Mouse (Mus musculus) hindbrain, embryonic 13.5 days (tissue): ENCODE results near the gene Lcat. TPM values are rescaled to one million over a fixed set of nuclear protein-coding genes. Genes with fewer than 3 reads are reported as not detected.

Experiments used
- ATAC-seq: fragments of 200-750 bp; cut with Nextera tagmentation; 2 replicates; pipeline ENCODE4 v1.8.0; 2017; ENCODE audit warnings: moderate TSS enrichment; ENCODE audit not compliant: low FRiP score
- H3K27ac ChIP-seq: fragments of 300-500 bp; sonication (generic); 2 replicates; pipeline ENCODE4 v1.5.1; 2015; ENCODE audit warnings: inconsistent platforms, mild to moderate bottlenecking, moderate library complexity
- H3K27me3 ChIP-seq: fragments of 300-500 bp; sonication (generic); 2 replicates; pipeline ENCODE4 v1.6.1; 2015; ENCODE audit warnings: mild to moderate bottlenecking, inconsistent platforms
- H3K36me3 ChIP-seq: fragments of 300-500 bp; sonication (generic); 2 replicates; pipeline ENCODE4 v1.6.1; 2015; ENCODE audit warnings: mild to moderate bottlenecking, inconsistent platforms
- H3K4me1 ChIP-seq: fragments of 300-500 bp; sonication (generic); replicated peaks from 2 replicates; pipeline ENCODE4 v1.6.1; 2015; ENCODE audit warnings: inconsistent platforms
- H3K4me2 ChIP-seq: fragments of 300-500 bp; sonication (generic); 2 replicates; pipeline ENCODE4 v1.6.1; 2015; ENCODE audit warnings: inconsistent platforms, mild to moderate bottlenecking, moderate library complexity
- H3K4me3 ChIP-seq: fragments of 300-500 bp; sonication (generic); 2 replicates; pipeline ENCODE4 v1.5.1; 2015; ENCODE audit warnings: mild to moderate bottlenecking, inconsistent platforms
- H3K9ac ChIP-seq: fragments of 300-500 bp; sonication (generic); 2 replicates; pipeline ENCODE4 v1.6.1; 2015; ENCODE audit warnings: mild to moderate bottlenecking, inconsistent platforms
- H3K9me3 ChIP-seq: fragments of 300-500 bp; sonication (generic); 2 replicates; pipeline ENCODE4 v1.6.1; 2016; ENCODE audit warnings: inconsistent platforms
- WGBS: fragments of 180-500 bp; shearing (Covaris S2); methylation state at CpG from one replicate; pipeline ENCODE4 v1.1.7; 2015; 5-methylcytosine and 5-hydroxymethylcytosine counted together
- polyA plus RNA-seq: library from polyadenylated mRNA; unstranded; fragments of >200 nt; fragmentation: Nextera tagmentation; extraction: Ambion mirVana; gene quantifications from 2 replicates; pipeline ENCODE4 v1.2.1, GENCODE M21; 2015

The Lcat gene
- polyA plus RNA-seq, 1 experiment from 2014 or later, result 0.90 TPM

DNA sequence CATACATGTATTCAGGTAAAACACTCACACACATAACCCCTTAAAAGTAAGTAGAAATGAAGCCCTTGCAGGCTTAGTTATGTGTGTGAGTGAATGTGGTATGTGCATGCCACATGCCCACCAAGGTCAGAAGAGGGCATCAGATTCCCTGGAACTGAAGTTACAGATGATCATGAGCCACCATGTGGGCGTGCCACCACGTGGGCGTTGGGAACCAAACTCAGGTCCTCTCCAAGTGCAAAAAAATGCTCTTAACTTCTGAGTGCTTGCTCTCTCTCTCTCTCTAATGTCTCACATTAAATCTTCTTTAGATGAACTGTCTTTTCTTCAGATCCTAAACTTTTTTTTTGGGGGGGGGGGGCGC lies 4.9 kb downstream of the Lcat start, which contains the start of gene Psmb10:
Gene Psmb10 (minus strand): TSS at position 139 of the 364 bp plus-strand sequence.
- peak within 1 kb of the TSS; percentile 74 for H3K4me3 ChIP-seq
- H3K4me1 ChIP-seq, result peaks cover 20% of the 10 kb centered on the region
- no peaks in the 10 kb centered on the region for H3K9me3 ChIP-seq
- ATAC-seq, result no peak
- peak within 1 kb of the TSS; percentile 93 for H3K9ac ChIP-seq
- H3K4me2 ChIP-seq, result peak within 1 kb of the TSS; percentile 93
- 37% methylated on average over 4 of the region's 4 CpGs for WGBS
- peaks cover 6% of the 10 kb centered on the region for H3K36me3 ChIP-seq
- H3K27ac ChIP-seq, result peak within 1 kb of the TSS; percentile 96
- H3K27me3 ChIP-seq, result no peaks in the 10 kb centered on the region

DNA sequence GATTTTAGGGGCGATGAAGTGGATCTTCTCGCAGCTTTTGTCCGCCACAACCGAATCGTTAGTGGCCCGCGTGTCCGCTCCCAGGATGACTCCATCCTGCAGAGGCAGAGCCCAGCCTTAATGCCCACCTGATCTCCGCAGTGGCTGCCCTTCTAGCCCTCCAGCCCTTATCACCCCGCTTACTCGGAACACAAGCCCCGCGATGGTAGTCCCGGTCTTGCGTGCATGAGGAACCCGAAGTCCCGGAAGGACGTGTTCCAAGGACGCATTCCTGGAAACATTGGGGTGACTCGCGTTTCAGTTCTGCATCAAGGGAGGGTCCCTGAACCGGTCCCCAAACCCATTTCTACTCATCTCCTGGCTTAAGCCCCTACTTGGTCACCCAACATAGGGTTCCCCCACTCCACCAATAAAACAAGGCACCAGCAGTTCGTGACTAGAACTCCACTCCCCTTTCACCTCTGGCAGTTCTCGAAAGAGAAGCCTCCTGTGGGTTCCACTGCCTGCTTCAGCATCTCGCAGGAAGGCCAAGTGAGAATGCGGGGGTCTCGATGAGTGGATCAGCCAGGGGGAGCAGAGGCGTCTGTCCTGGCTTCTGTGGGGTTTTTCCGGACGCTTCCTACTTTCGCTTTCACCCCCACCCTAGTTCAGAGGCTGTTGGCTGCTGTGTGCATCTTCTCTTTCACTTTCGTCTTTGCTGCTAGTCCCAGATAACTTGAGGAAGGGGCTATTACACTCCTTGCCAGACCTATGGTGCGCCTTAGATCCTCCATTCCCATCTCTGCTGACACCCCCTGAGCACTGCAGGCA lies 5.5 kb downstream of the Lcat start:
- Histone ChIP-seq H3K4me1 (peaks cover 18% of the 10 kb centered on the region), H3K9ac (peak overlapping the region; percentile 93)
- WGBS, result 2% methylated on average over 33 of the region's 33 CpGs

GRCm38 (mm10) chr8:105936866-105937475 lies 6.2 kb downstream of the Lcat start:
- WGBS, result under 1% methylated on average over 30 of the region's 30 CpGs
- Histone ChIP-seq H3K4me2 (peak overlapping the region; percentile 93), H3K27ac (peak overlapping the region; percentile 96), H3K4me1 (peaks cover 18% of the 10 kb centered on the region), H3K9ac (peak overlapping the region; percentile 93), H3K27me3 (no peaks in the 10 kb centered on the region), H3K4me3 (peak overlapping the region; percentile 74), H3K9me3 (no peaks in the 10 kb centered on the region), H3K36me3 (peaks cover 16% of the 10 kb centered on the region)
- ATAC-seq, result peak; percentile 89

More for the DNA sequence above, 5.5 kb downstream of the Lcat start:
- Histone ChIP-seq H3K4me2 (peak overlapping the region; percentile 93), H3K27me3 (no peaks in the 10 kb centered on the region), H3K36me3 (peaks cover 9% of the 10 kb centered on the region), H3K27ac (peak overlapping the region; percentile 96), H3K9me3 (no peaks in the 10 kb centered on the region), H3K4me3 (peak overlapping the region; percentile 74)
- peak; percentile 55 for ATAC-seq

DNA sequence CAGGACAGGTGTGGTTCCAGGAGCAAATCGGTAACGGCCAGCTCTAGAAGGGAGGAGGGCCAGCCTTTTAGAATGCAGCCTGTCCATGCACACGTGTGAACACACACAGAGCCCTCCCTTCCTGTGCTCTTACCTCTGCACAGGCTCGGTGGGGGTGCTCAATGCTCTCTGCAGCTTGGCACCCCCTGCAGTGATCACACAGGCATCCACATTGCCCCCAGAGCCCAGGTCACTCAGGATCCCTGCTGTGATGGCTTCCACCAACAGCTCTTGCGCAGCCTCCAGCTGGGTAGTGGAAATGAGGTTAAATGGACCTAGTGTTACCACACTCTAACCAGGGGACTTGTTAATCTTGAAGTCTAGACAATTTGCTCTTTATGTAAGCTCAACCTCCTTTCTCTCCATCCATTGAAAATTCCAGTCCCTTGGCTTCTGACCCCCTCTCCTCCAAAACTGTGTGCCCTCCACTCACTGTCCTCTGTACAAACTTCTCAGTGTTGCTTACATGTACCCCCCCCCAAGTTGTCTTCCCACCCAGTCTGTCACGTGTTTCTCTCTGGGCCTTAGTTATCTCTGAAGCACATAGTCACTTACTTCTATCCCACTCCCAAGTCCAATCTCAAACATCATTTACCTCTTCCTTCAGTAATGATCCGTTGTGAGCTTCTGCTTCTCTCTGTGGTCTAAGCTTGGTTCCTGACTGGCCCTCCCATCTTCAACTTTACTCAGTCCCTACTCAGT lies 7.1 kb downstream of the Lcat start:
- 38% methylated on average over 7 of the region's 7 CpGs for WGBS
- Histone ChIP-seq H3K4me1 (peaks cover 18% of the 10 kb centered on the region), H3K27me3 (no peaks in the 10 kb centered on the region), H3K9me3 (no peaks in the 10 kb centered on the region), H3K36me3 (peaks cover 21% of the 10 kb centered on the region), H3K9ac (peak overlapping the region; percentile 93), H3K4me3 (peak overlapping the region; percentile 74), H3K4me2 (peak overlapping the region; percentile 93), H3K27ac (no peak overlapping the region)
- no peak for ATAC-seq

DNA sequence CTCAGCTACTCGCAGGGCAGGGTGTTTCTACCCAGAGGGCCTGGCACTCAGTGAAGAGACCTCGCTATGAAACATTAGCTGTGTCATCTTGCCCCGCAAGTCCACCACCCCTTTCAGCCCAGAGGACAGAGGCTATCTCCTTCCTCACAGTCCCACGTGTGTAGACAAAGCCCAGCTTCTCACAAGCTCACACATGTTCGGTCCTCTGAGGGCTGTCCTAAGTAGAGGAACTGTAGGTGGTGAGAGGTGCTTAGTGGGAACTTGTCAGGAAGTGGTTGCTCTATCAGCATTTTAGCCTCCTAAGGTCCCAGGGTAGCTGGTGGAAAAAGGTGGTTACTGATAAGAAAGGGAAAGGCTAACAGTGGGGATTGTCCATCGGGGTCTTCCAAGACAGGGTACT lies 8.1 kb downstream of the Lcat start:
- ATAC-seq, result no peak
- 86% methylated on average over 6 of the region's 6 CpGs for WGBS
- no peak overlapping the region for H3K27ac ChIP-seq

DNA sequence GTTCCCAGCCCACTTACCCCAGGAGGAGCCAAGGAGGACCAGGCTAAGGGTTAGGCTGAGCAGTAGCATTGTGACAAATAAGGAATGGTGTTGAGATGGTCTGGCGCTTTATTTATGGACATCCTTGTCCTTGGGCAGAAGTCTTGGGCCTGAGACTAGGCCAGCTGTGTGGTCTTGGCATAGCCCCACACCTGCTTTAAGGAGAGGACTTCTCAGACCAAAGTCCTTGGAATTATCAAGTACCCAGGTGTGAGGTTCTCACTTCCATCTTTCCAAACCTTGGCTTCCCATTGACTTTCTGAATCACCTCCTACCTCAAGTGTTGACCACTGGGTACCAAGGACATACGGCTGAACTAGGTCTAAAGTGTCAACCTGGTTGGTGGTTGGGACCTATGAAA lies 9.4 kb downstream of the Lcat start, which contains the start of gene Ctrl:
Gene Ctrl (minus strand): TSS at position 101 of the 400 bp plus-strand sequence.
- peaks cover 27% of the 10 kb centered on the region for H3K4me1 ChIP-seq
- H3K27me3 ChIP-seq, result no peaks in the 10 kb centered on the region
- H3K9ac ChIP-seq, result peak within 1 kb of the TSS; percentile 43; the same call in 1 of the 2 replicates
- no peaks in the 10 kb centered on the region for H3K9me3 ChIP-seq
- WGBS, result 98% methylated on average over 2 of the region's 2 CpGs
- H3K36me3 ChIP-seq, result peaks cover 28% of the 10 kb centered on the region
- ATAC-seq, result no peak
- H3K27ac ChIP-seq, result no peak within 1 kb of the TSS
- H3K4me2 ChIP-seq, result no peak within 1 kb of the TSS
- H3K4me3 ChIP-seq, result no peak within 1 kb of the TSS

More for the DNA sequence above, 8.1 kb downstream of the Lcat start:
- Histone ChIP-seq H3K4me1 (peaks cover 23% of the 10 kb centered on the region), H3K9ac (0 out of 2 replicates have a peak overlapping the region, but pooled peaks have one; percentile 43), H3K27me3 (no peaks in the 10 kb centered on the region), H3K4me2 (no peak overlapping the region), H3K4me3 (no peak overlapping the region), H3K36me3 (peaks cover 21% of the 10 kb centered on the region), H3K9me3 (no peaks in the 10 kb centered on the region)

GRCm38 (mm10) chr8:105932525-105932924 lies 10.7 kb downstream of the Lcat start:
- peaks cover 28% of the 10 kb centered on the region for H3K36me3 ChIP-seq
- H3K27ac ChIP-seq, result no peak overlapping the region
- peak overlapping the region; percentile 43; the same call in 1 of the 2 replicates for H3K9ac ChIP-seq
- no peaks in the 10 kb centered on the region for H3K9me3 ChIP-seq
- ATAC-seq, result no peak
- no peaks in the 10 kb centered on the region for H3K27me3 ChIP-seq
- no peak overlapping the region for H3K4me2 ChIP-seq
- peaks cover 19% of the 10 kb centered on the region for H3K4me1 ChIP-seq
- H3K4me3 ChIP-seq, result no peak overlapping the region
- WGBS, result 92% methylated on average over 11 of the region's 11 CpGs

DNA sequence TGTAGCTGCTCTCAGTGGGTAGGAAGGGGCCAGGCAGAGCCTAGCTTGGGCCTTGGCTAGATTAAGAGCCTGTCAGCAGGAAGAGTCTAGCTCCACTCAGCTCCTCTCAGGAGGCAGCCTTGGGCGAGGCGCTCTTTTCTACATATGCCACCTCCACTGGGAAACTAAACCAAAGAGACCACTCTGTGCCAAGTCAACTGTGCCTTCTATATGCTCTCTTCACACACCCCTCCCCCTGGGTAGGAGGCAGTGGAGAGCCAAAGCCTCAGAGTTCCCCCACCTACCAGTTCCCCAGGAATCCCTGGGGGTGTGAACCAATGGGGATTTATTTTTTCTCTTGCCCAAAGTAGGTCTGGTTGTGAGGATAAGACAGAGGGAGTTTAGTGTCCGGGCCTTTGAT lies 11.9 kb downstream of the Lcat start:
- Histone ChIP-seq H3K9me3 (no peaks in the 10 kb centered on the region), H3K27ac (no peak overlapping the region), H3K27me3 (no peaks in the 10 kb centered on the region), H3K36me3 (peaks cover 28% of the 10 kb centered on the region), H3K4me1 (peaks cover 16% of the 10 kb centered on the region), H3K4me3 (no peak overlapping the region), H3K9ac (0 out of 2 replicates have a peak overlapping the region, but pooled peaks have one; percentile 5), H3K4me2 (no peak overlapping the region)
- no peak; the same call in 1 of the 2 replicates for ATAC-seq
- WGBS, result 94% methylated on average over 3 of the region's 3 CpGs

GRCm38 (mm10) chr8:105930602-105931001 lies 12.6 kb downstream of the Lcat start:
- Histone ChIP-seq H3K27me3 (no peaks in the 10 kb centered on the region), H3K4me1 (peaks cover 13% of the 10 kb centered on the region), H3K4me3 (no peak overlapping the region), H3K27ac (peak overlapping the region; percentile 79), H3K9me3 (no peaks in the 10 kb centered on the region), H3K36me3 (peaks cover 33% of the 10 kb centered on the region), H3K4me2 (0 out of 2 replicates have a peak overlapping the region, but pooled peaks have one; percentile 8), H3K9ac (peak overlapping the region; percentile 67)
- ATAC-seq, result peak; percentile 67
- WGBS, result 10% methylated on average over 8 of the region's 8 CpGs

- no peak for ATAC-seq
- 80% methylated on average over 3 of the region's 3 CpGs for WGBS
- Histone ChIP-seq H3K27ac (no peak overlapping the region), H3K36me3 (peaks cover 12% of the 10 kb centered on the region), H3K4me3 (no peak overlapping the region), H3K4me1 (peaks cover 14% of the 10 kb centered on the region), H3K27me3 (no peaks in the 10 kb centered on the region), H3K9me3 (no peaks in the 10 kb centered on the region), H3K4me2 (no peak overlapping the region), H3K9ac (0 out of 2 replicates have a peak overlapping the region, but pooled peaks have one; percentile 29)
These were observed 18.1 kb downstream of the Lcat start for GRCm38 (mm10) chr8:105925123-105925522.

GRCm38 (mm10) chr8:105919390-105919789 lies 23.8 kb downstream of the Lcat start:
- WGBS, result 93% methylated on average over 3 of the region's 3 CpGs
- Histone ChIP-seq H3K9me3 (no peaks in the 10 kb centered on the region), H3K9ac (no peak overlapping the region), H3K27ac (no peak overlapping the region), H3K27me3 (no peaks in the 10 kb centered on the region), H3K4me1 (no peaks in the 10 kb centered on the region), H3K36me3 (peaks cover 12% of the 10 kb centered on the region), H3K4me3 (no peak overlapping the region), H3K4me2 (no peak overlapping the region)
- ATAC-seq, result no peak
